Mouse (Mus musculus) small intestine, adult 2 months (tissue): ENCODE measurements around the gene Togaram1.

Experiments
- CTCF ChIP-seq: fragments of 200-500 bp; IDR thresholded peaks from 2 replicates; pipeline ENCODE4 v1.5.1; 2012; ENCODE audit warnings: low read depth, mild to moderate bottlenecking, control low read depth, inconsistent platforms, low read length, moderate library complexity, mixed read lengths; ENCODE audit not compliant: insufficient replicate concordance, insufficient read length; ENCODE audit errors: extremely low read depth
- POLR2A ChIP-seq: fragments of 200-500 bp; IDR thresholded peaks from 2 replicates; pipeline ENCODE4 v1.6.1; 2012; ENCODE audit warnings: low read depth, mild to moderate bottlenecking, control low read depth, inconsistent platforms, low read length, moderate library complexity

GRCm38 (mm10) chr12:64971399-64971798, 5.8 kb downstream of the Togaram1 start:
- TF ChIP-seq CTCF = no peak
- no peak for TF ChIP-seq POLR2A
